Mouse (Mus musculus): ENCODE measurements at regions not wholly inside any gene's neighbourhood (a gene's known extent, or its start where the extent isn't known, plus 50 kb on each side); places are given as distances from the start of the nearest gene placed in this dataset.

DNA sequence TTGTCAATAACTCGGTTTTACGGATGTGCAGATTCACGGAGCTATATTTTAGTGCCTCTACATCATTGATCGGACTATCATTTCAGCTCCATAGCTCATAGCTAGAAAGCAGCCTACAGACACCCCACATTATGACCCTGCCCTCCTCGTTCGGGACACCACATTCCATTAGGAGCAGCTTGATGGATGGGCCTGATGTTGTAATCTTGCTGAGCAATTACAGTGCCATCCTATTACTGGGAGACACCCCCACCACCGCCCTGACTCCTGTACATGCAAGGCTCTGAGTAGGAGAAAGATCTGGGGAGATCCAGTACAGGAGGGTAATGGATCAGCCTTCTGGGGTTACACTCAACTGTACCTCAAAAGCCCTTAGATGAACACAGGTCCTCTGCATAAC lies 120.2 kb downstream of the 2410131K14Rik start:
- DNase-seq (ENCODE audit: low spot score) (no peak), ATAC-seq (ENCODE audit: insufficient read depth, low read depth) (no peak)
- TF ChIP-seq CTCF (IDR thresholded peaks at IDR 0.05; ENCODE audit: low read depth) (no peak), EP300 (IDR thresholded peaks at IDR 0.05; ENCODE audit: low read depth) (no peak)
- no peak overlapping the region for H3K27ac ChIP-seq (ENCODE audit: low read depth)
- H3K9ac ChIP-seq (replicated peaks; ENCODE audit: low read depth, low read length) = no peak overlapping the region
- H3K27me3 ChIP-seq (ENCODE audit: control insufficient read depth, insufficient read depth, low read length) = 0 out of 2 replicates have a peak, but pooled peaks cover 2% of the 10 kb centered on the region
- WGBS = 85% methylated on average over 7 of the region's 7 CpGs
- no peak overlapping the region for H3K4me2 ChIP-seq (ENCODE audit: low read depth, low read length)
- no peaks in the 10 kb centered on the region for H3K9me3 ChIP-seq (replicated peaks; ENCODE audit: control insufficient read depth, low read length)
- H3K4me3 ChIP-seq (ENCODE audit: low read depth, low read length) = no peak overlapping the region
- peaks cover 6% of the 10 kb centered on the region; the same call in 1 of the 2 replicates for H3K4me1 ChIP-seq (ENCODE audit: control insufficient read depth, insufficient read depth)
- no peaks in the 10 kb centered on the region for H3K36me3 ChIP-seq (replicated peaks; ENCODE audit: control insufficient read depth, insufficient read depth, low read length)

GRCm38 (mm10) chr5:118365651-118366050 lies 120.6 kb downstream of the 2410131K14Rik start:
- peaks cover 6% of the 10 kb centered on the region; the same call in 1 of the 2 replicates for H3K4me1 ChIP-seq (ENCODE audit: control insufficient read depth, insufficient read depth)
- DNase-seq (ENCODE audit: low spot score) (no peak), ATAC-seq (ENCODE audit: insufficient read depth, low read depth) (no peak)
- 53% methylated on average over 5 of the region's 5 CpGs for WGBS
- no peaks in the 10 kb centered on the region for H3K9me3 ChIP-seq (replicated peaks; ENCODE audit: control insufficient read depth, low read length)
- no peak overlapping the region for H3K9ac ChIP-seq (replicated peaks; ENCODE audit: low read depth, low read length)
- H3K27me3 ChIP-seq (ENCODE audit: control insufficient read depth, insufficient read depth, low read length) = 0 out of 2 replicates have a peak, but pooled peaks cover 2% of the 10 kb centered on the region
- no peak overlapping the region for H3K4me2 ChIP-seq (ENCODE audit: low read depth, low read length)
- H3K4me3 ChIP-seq (ENCODE audit: low read depth, low read length) = no peak overlapping the region
- no peak for TF ChIP-seq CTCF (IDR thresholded peaks at IDR 0.05; ENCODE audit: low read depth)
- no peak for TF ChIP-seq EP300 (IDR thresholded peaks at IDR 0.05; ENCODE audit: low read depth)
- no peak overlapping the region for H3K27ac ChIP-seq (ENCODE audit: low read depth)
- no peaks in the 10 kb centered on the region for H3K36me3 ChIP-seq (replicated peaks; ENCODE audit: control insufficient read depth, insufficient read depth, low read length)

DNA sequence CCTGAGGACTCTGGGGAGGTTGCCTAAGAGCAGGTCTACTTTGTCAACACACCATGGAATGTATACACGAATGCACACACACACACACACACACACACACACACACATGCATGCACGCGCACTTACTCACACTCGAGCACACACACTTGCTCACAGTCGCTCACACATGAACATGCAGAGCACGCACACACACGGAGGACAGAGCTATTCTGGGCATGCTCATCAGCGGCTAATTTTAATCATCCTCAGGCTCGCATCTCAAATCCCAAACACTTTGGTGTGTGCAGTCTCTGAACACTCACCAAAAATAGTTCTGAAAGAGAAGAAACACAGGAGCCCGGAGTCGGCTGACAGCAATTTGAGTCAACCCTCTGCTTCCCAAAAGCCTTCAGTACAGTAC lies 122.0 kb downstream of the 2410131K14Rik start:
- H3K4me2 ChIP-seq (ENCODE audit: low read depth, low read length) = no peak overlapping the region
- no peaks in the 10 kb centered on the region for H3K36me3 ChIP-seq (replicated peaks; ENCODE audit: control insufficient read depth, insufficient read depth, low read length)
- no peaks in the 10 kb centered on the region for H3K9me3 ChIP-seq (replicated peaks; ENCODE audit: control insufficient read depth, low read length)
- H3K4me3 ChIP-seq (ENCODE audit: low read depth, low read length) = no peak overlapping the region
- peaks cover 6% of the 10 kb centered on the region; the same call in 1 of the 2 replicates for H3K4me1 ChIP-seq (ENCODE audit: control insufficient read depth, insufficient read depth)
- DNase-seq (ENCODE audit: low spot score) (peak; percentile 81), ATAC-seq (ENCODE audit: insufficient read depth, low read depth) (peak; percentile 70)
- WGBS = 36% methylated on average over 11 of the region's 11 CpGs
- TF ChIP-seq CTCF (IDR thresholded peaks at IDR 0.05; ENCODE audit: low read depth) (no peak), EP300 (IDR thresholded peaks at IDR 0.05; ENCODE audit: low read depth) (no peak)
- H3K9ac ChIP-seq (replicated peaks; ENCODE audit: low read depth, low read length) = no peak overlapping the region
- H3K27me3 ChIP-seq (ENCODE audit: control insufficient read depth, insufficient read depth, low read length) = no peaks in the 10 kb centered on the region
- H3K27ac ChIP-seq (ENCODE audit: low read depth) = peak overlapping the region; percentile 41

- no peak overlapping the region for H3K4me3 ChIP-seq (ENCODE audit: low read depth, low read length)
- DNase-seq (ENCODE audit: low spot score) = peak; percentile 44
- H3K4me1 ChIP-seq (ENCODE audit: control insufficient read depth, insufficient read depth) = no peaks in the 10 kb centered on the region
- no peaks in the 10 kb centered on the region for H3K9me3 ChIP-seq (replicated peaks; ENCODE audit: control insufficient read depth, low read length)
- H3K27ac ChIP-seq (ENCODE audit: low read depth) = no peak overlapping the region
- H3K36me3 ChIP-seq (replicated peaks; ENCODE audit: control insufficient read depth, insufficient read depth, low read length) = no peaks in the 10 kb centered on the region
- no peak overlapping the region for H3K9ac ChIP-seq (replicated peaks; ENCODE audit: low read depth, low read length)
- ATAC-seq (ENCODE audit: insufficient read depth, low read depth) = 0 out of 2 replicates have a peak, but pooled peaks have one; percentile 30
- 10% methylated on average over 13 of the region's 13 CpGs for WGBS
- H3K4me2 ChIP-seq (ENCODE audit: low read depth, low read length) = peak overlapping the region; percentile 38
- TF ChIP-seq CTCF (IDR thresholded peaks at IDR 0.05; ENCODE audit: low read depth) (no peak), EP300 (IDR thresholded peaks at IDR 0.05; ENCODE audit: low read depth) (no peak)
- H3K27me3 ChIP-seq (ENCODE audit: control insufficient read depth, insufficient read depth, low read length) = peaks cover 10% of the 10 kb centered on the region
These were observed 128.6 kb downstream of the 2410131K14Rik start for GRCm38 (mm10) chr5:118373581-118373981.

GRCm38 (mm10) chr5:118374968-118375367 lies 129.9 kb downstream of the 2410131K14Rik start:
- H3K9me3 ChIP-seq (replicated peaks; ENCODE audit: control insufficient read depth, low read length) = no peaks in the 10 kb centered on the region
- no peak overlapping the region for H3K27ac ChIP-seq (ENCODE audit: low read depth)
- no peaks in the 10 kb centered on the region for H3K4me1 ChIP-seq (ENCODE audit: control insufficient read depth, insufficient read depth)
- H3K4me3 ChIP-seq (ENCODE audit: low read depth, low read length) = no peak overlapping the region
- 53% methylated on average over 2 of the region's 2 CpGs for WGBS
- ATAC-seq (ENCODE audit: insufficient read depth, low read depth) (no peak), DNase-seq (ENCODE audit: low spot score) (no peak)
- TF ChIP-seq EP300 (IDR thresholded peaks at IDR 0.05; ENCODE audit: low read depth) (no peak), CTCF (IDR thresholded peaks at IDR 0.05; ENCODE audit: low read depth) (no peak)
- peaks cover 10% of the 10 kb centered on the region for H3K27me3 ChIP-seq (ENCODE audit: control insufficient read depth, insufficient read depth, low read length)
- H3K9ac ChIP-seq (replicated peaks; ENCODE audit: low read depth, low read length) = no peak overlapping the region
- H3K36me3 ChIP-seq (replicated peaks; ENCODE audit: control insufficient read depth, insufficient read depth, low read length) = no peaks in the 10 kb centered on the region
- no peak overlapping the region for H3K4me2 ChIP-seq (ENCODE audit: low read depth, low read length)

DNA sequence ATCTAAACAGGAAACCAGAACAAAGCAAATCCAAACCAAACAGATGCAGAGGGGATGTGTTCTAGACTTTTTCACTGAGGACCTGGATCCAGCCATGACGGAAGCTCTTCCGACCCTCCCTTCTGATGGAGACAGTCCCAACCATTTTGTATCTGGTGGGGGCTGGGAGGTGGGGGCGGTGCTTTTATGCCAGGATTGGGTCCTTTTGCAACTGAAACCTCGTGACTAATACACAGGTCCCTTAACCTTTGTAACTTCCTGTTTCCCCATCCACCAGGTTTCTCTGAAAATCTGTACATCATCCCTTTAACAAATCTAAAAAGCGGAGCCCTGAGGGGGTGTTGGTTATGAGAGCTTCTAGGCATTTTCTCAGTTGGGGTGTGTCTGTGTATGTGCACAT lies 130.9 kb downstream of the 2410131K14Rik start:
- no peaks in the 10 kb centered on the region for H3K36me3 ChIP-seq (replicated peaks; ENCODE audit: control insufficient read depth, insufficient read depth, low read length)
- H3K27ac ChIP-seq (ENCODE audit: low read depth) = no peak overlapping the region
- peaks cover 10% of the 10 kb centered on the region for H3K27me3 ChIP-seq (ENCODE audit: control insufficient read depth, insufficient read depth, low read length)
- H3K9me3 ChIP-seq (replicated peaks; ENCODE audit: control insufficient read depth, low read length) = no peaks in the 10 kb centered on the region
- no peak for DNase-seq (ENCODE audit: low spot score)
- no peak overlapping the region for H3K9ac ChIP-seq (replicated peaks; ENCODE audit: low read depth, low read length)
- no peak overlapping the region for H3K4me2 ChIP-seq (ENCODE audit: low read depth, low read length)
- TF ChIP-seq CTCF (IDR thresholded peaks at IDR 0.05; ENCODE audit: low read depth) = no peak
- no peak for TF ChIP-seq EP300 (IDR thresholded peaks at IDR 0.05; ENCODE audit: low read depth)
- no peak for ATAC-seq (ENCODE audit: insufficient read depth, low read depth)
- H3K4me1 ChIP-seq (ENCODE audit: control insufficient read depth, insufficient read depth) = peaks cover 3% of the 10 kb centered on the region
- H3K4me3 ChIP-seq (ENCODE audit: low read depth, low read length) = no peak overlapping the region
- 84% methylated on average over 5 of the region's 5 CpGs for WGBS
